Mouse (Mus musculus): ENCODE measurements at regions not wholly inside any gene's neighbourhood (a gene's known extent, or its start where the extent isn't known, plus 50 kb on each side); places are given as distances from the start of the nearest gene placed in this dataset.

DNA sequence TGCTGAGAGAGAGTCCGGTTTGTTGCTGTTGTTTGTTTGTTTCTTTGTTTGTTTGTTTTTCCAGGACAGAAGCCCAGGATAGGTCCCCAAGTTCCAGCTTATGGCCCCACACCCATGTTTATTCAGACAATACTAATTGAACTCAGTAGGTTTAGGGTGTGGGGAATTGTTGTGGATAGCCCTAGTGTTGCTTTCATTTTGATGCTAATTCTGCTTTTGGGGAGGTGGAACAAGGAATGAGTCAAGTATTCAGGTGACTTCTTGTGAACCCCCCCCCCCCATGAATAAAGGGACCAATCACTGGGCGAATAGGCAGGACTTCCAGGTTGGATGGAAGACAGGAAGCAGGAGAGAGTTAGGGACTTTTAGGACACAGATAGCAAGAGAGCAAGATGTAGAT lies 75.0 kb upstream of the Intu start:
- DNase-seq (no peak), ATAC-seq (no peak)
- H3K4me3 ChIP-seq (ENCODE audit: low read depth, low read length), result no peak overlapping the region
- no peaks in the 10 kb centered on the region for H3K36me3 ChIP-seq (ENCODE audit: insufficient read depth)
- H3K9ac ChIP-seq, result no peak overlapping the region
- H3K9me3 ChIP-seq (ENCODE audit: low read length), result no peaks in the 10 kb centered on the region
- no peaks in the 10 kb centered on the region for H3K4me1 ChIP-seq (ENCODE audit: insufficient read depth)
- no peak overlapping the region for H3K4me2 ChIP-seq (ENCODE audit: low read depth)
- no peaks in the 10 kb centered on the region for H3K27me3 ChIP-seq (ENCODE audit: insufficient read depth, low read length)
- no peak overlapping the region for H3K27ac ChIP-seq (ENCODE audit: low read depth, low read length)
- TF ChIP-seq CTCF (IDR thresholded peaks at IDR 0.05; ENCODE audit: low read depth), result no peak
- WGBS, result 85% methylated on average over 2 of the region's 2 CpGs

DNA sequence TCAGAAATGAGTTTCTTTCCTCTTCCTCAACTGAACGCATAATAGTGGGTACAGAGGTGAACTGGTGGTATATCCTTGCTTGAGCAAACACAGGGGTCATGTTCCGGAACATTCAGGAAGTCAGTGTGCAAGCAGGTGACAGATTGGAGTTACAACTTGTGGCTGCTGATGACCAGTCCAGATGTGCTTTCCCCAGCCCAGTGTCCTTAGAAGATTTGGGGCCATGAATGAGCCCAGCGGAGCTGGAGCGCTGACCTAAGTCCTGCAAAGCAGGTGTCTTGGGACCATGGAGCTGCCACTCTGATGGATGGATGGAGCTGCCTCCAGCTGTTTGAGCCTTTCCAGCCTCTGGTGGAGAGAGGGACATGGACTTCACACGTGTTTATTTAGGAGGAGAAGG lies 72.6 kb upstream of the Intu start:
- Histone ChIP-seq H3K4me2 (ENCODE audit: low read depth) (no peak overlapping the region), H3K36me3 (ENCODE audit: insufficient read depth) (no peaks in the 10 kb centered on the region), H3K9me3 (ENCODE audit: low read length) (no peaks in the 10 kb centered on the region), H3K27ac (ENCODE audit: low read depth, low read length) (no peak overlapping the region), H3K4me1 (ENCODE audit: insufficient read depth) (no peaks in the 10 kb centered on the region), H3K4me3 (ENCODE audit: low read depth, low read length) (no peak overlapping the region), H3K9ac (no peak overlapping the region), H3K27me3 (ENCODE audit: insufficient read depth, low read length) (no peaks in the 10 kb centered on the region)
- WGBS, result 83% methylated on average over 5 of the region's 5 CpGs
- ATAC-seq, result no peak
- no peak for TF ChIP-seq CTCF (IDR thresholded peaks at IDR 0.05; ENCODE audit: low read depth)
- DNase-seq, result no peak

DNA sequence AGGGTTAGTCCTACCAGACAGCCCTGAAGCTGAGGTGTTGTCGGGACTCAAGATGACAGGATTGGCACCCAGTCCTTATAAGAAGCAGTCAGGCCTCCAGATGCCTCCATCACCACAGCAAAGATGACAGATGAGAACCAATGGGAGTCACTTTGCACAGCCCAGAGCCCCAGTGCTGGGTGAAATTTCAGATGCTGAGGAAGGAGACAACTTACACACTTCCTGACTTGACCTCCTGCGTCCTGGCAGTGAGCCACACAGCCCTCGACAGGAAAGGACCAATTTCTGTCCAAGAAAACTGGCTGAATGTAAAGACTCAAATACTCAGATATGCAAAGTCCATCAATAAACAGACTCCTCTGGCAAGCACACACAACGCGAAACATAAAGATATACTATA lies 67.6 kb upstream of the Intu start:
- ATAC-seq (no peak), DNase-seq (no peak)
- Histone ChIP-seq H3K4me1 (ENCODE audit: insufficient read depth) (no peaks in the 10 kb centered on the region), H3K9me3 (ENCODE audit: low read length) (no peaks in the 10 kb centered on the region), H3K4me2 (ENCODE audit: low read depth) (no peak overlapping the region), H3K36me3 (ENCODE audit: insufficient read depth) (no peaks in the 10 kb centered on the region), H3K9ac (no peak overlapping the region), H3K27me3 (ENCODE audit: insufficient read depth, low read length) (no peaks in the 10 kb centered on the region), H3K27ac (ENCODE audit: low read depth, low read length) (no peak overlapping the region), H3K4me3 (ENCODE audit: low read depth, low read length) (no peak overlapping the region)
- 79% methylated on average over 5 of the region's 5 CpGs for WGBS
- no peak for TF ChIP-seq CTCF (IDR thresholded peaks at IDR 0.05; ENCODE audit: low read depth)

DNA sequence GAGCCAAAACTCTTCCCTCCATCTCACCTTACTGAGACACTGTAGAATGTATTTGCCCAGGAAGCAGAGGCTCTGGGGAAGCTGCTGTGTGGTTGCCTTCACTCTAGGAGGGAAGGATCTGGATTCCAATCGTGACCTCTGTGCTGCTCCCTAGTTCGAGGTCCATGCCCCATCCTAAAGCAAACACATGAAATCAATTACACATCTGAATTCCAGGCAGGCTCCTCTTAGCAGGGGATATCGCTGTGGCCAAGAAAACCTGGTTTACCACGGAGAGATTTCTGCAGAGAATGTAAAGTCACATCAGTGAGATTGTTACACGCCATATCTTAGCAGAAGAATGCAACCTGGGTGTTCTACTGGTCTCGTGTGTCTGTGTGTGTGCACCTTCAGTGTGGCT lies 61.0 kb upstream of the Intu start:
- no peak overlapping the region for H3K27ac ChIP-seq (ENCODE audit: low read depth, low read length)
- no peak for ATAC-seq
- no peak overlapping the region for H3K4me3 ChIP-seq (ENCODE audit: low read depth, low read length)
- no peak for DNase-seq
- no peak overlapping the region for H3K4me2 ChIP-seq (ENCODE audit: low read depth)
- no peak overlapping the region for H3K9ac ChIP-seq
- no peak for TF ChIP-seq CTCF (IDR thresholded peaks at IDR 0.05; ENCODE audit: low read depth)
- H3K27me3 ChIP-seq (ENCODE audit: insufficient read depth, low read length), result no peaks in the 10 kb centered on the region
- no peaks in the 10 kb centered on the region for H3K4me1 ChIP-seq (ENCODE audit: insufficient read depth)
- H3K9me3 ChIP-seq (ENCODE audit: low read length), result no peaks in the 10 kb centered on the region
- WGBS, result 70% methylated on average over 6 of the region's 6 CpGs
- H3K36me3 ChIP-seq (ENCODE audit: insufficient read depth), result no peaks in the 10 kb centered on the region

DNA sequence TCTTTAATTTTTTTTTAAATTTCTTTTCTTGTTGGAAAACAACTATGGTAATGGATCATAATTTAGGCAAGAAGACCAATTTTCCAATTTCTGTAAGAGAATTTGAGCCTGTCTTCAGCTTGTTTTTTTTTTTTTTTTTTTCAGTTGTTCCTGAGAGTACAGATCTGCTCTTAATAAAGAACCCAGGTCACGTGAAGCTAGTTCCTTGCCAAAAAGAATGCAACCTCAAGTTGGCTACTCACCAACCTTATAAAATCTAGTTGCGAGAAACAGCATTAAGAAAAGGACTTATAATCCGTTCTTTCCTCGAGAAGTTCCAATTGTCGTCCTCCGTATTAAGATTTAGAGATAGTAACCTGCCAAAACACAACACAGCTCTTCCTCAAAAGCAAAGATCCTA lies 58.3 kb upstream of the Intu start:
- ATAC-seq (no peak), DNase-seq (no peak)
- no peak for TF ChIP-seq CTCF (IDR thresholded peaks at IDR 0.05; ENCODE audit: low read depth)
- Histone ChIP-seq H3K27ac (ENCODE audit: low read depth, low read length) (no peak overlapping the region), H3K4me3 (ENCODE audit: low read depth, low read length) (no peak overlapping the region), H3K4me1 (ENCODE audit: insufficient read depth) (no peaks in the 10 kb centered on the region), H3K9me3 (ENCODE audit: low read length) (no peaks in the 10 kb centered on the region), H3K4me2 (ENCODE audit: low read depth) (no peak overlapping the region), H3K36me3 (ENCODE audit: insufficient read depth) (no peaks in the 10 kb centered on the region), H3K27me3 (ENCODE audit: insufficient read depth, low read length) (no peaks in the 10 kb centered on the region), H3K9ac (no peak overlapping the region)
- 86% methylated on average over 6 of the region's 6 CpGs for WGBS

DNA sequence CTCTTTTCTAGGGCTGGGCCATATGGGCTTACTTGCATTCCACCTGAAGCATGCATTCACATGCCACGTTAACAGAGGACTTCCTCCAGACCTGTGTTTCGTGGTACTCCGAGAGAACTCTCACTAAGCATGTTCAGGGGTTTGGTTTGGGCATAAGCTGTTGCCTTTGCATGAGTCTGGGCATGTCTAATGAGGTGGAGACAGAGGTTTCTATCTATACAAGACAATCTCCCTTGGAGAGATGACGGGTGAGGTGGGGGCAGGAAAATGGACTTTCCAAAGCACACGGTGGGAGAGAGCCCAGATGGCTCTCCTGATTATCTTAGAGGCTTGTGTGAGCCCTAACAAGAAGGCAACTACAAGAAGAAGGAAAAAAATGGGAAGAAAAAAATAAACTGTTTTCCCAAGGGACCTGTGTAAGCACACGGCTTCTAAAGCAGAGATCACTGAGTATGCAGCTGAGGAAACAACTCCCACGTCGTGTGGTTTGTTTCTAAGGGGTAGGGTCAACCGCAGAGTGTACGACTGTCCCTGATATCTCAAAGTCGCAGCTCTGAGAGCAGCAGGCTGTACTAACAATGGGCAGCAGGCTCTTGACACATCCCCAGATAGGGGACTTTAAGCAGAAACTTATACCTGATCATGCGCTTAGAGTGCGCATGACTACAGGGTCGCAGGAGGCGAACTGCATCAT lies 50.7 kb upstream of the Intu start:
- 89% methylated on average over 15 of the region's 15 CpGs for WGBS
- Histone ChIP-seq H3K9ac (no peak overlapping the region), H3K4me2 (ENCODE audit: low read depth) (no peak overlapping the region), H3K27ac (ENCODE audit: low read depth, low read length) (no peak overlapping the region), H3K36me3 (ENCODE audit: insufficient read depth) (no peaks in the 10 kb centered on the region), H3K4me3 (ENCODE audit: low read depth, low read length) (no peak overlapping the region), H3K27me3 (ENCODE audit: insufficient read depth, low read length) (no peaks in the 10 kb centered on the region), H3K4me1 (ENCODE audit: insufficient read depth) (no peaks in the 10 kb centered on the region), H3K9me3 (ENCODE audit: low read length) (no peaks in the 10 kb centered on the region)
- no peak for TF ChIP-seq CTCF (IDR thresholded peaks at IDR 0.05; ENCODE audit: low read depth)
- ATAC-seq (no peak), DNase-seq (no peak)

Measured in forebrain, postnatal 0 days (tissue).